In the genomic region with DNA sequence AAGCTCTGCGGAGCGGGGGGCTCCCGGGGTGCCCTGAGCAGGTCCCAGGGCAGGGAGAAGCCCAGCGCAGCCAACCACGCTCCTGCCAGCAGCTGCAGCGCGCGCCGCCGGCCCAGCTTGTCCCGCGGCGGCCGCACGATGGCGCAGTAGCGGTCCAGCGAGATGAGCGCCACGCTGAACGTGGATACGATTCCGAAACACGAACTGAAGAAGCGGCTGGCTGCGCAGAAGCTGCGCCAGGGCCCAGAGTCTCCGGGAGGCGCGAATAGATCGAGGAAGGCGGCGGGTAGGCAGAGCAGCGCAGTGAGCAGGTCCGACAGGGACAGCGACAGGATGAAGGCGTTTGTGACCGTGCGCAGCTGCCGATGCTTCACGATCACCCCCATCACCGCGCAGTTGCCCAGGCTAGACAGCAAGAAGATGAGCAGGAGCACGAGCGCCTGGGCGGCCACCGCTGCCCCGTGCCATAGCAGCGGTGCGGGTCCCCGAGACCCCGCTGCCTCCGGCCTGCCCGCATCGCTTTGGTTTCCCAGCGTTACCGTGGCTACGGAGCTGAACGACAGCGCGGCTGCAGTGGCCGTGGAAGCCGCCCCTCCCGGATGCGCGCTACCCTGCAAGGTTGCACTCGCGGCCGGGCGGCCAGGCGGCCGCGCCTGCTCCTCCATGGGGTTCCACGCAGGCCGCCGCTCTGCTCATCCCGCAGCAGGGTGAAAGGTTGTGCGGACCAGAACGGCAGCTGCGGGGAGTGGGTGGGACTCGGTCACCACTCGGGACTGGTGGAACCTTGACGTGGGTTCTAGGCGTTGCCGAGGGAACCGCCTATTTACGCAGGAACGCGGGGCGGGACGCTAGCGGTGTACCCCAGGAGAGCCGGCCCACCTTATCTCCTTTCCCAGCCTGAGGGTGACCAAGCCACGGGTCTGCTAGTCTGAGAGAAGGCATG, we compare ENCODE assay signal across 8 mouse cellular contexts. TPM values are rescaled to one million over a fixed set of nuclear protein-coding genes. Genes with fewer than 3 reads are reported as not detected.
DNase-seq lines count a peak whose midpoint lies in the region; ATAC-seq and TF ChIP-seq lines count a peak whose summit lies in the region.

Gene Gpr135 (minus strand): TSS at position 799 of the 943 bp plus-strand sequence.

- peak within 1 kb of the TSS; percentile 47 for H3K4me3 ChIP-seq in hindbrain, postnatal 0 days (ENCODE audit: low read length)
- peak within 1 kb of the TSS; percentile 80 for H3K4me3 ChIP-seq in left cerebral cortex, adult 2 months

- intact Hi-C loops in left cerebral cortex, adult 2 months (cut with DNase I): loop anchor here (2.0 kb wide), 1 partner anchor 14 kb away; the partner anchor contains the start of genes Jkamp and L3hypdh

- no peaks in the 10 kb centered on the region for H3K36me3 ChIP-seq in hindbrain, postnatal 0 days (ENCODE audit: insufficient read depth, low read length)

- H3K9me3 ChIP-seq in hindbrain, postnatal 0 days (ENCODE audit: low read length): no peaks in the 10 kb centered on the region

- no peaks in the 10 kb centered on the region for H3K27me3 ChIP-seq in hindbrain, postnatal 0 days (ENCODE audit: insufficient read depth, low read length)

- H3K27ac ChIP-seq in hindbrain, postnatal 0 days: peak within 1 kb of the TSS; percentile 86
- H3K27ac ChIP-seq in left cerebral cortex, adult 2 months: peak within 1 kb of the TSS; percentile 93

- ATAC-seq in hindbrain, postnatal 0 days: peak; percentile 94

- H3K4me2 ChIP-seq in hindbrain, postnatal 0 days (ENCODE audit: low read depth, low read length): peak within 1 kb of the TSS; percentile 94

- under 1% methylated on average over 94 of the region's 94 CpGs for whole genome bisulfite sequencing in hindbrain, postnatal 0 days

- H3K9ac ChIP-seq in hindbrain, postnatal 0 days (replicated peaks; ENCODE audit: low read length): peak within 1 kb of the TSS; percentile 59

- DNase-seq in ZHBTc4 (ENCODE audit: low read depth, low spot score): peak; percentile 96
- DNase-seq in cerebellum, postnatal 4 days (ENCODE audit: low spot score in 2 of 2): peak; percentile 76 to 91
- peak; percentile 59 to 69 for DNase-seq in gastrocnemius, adult 8-10 months (ENCODE audit: low spot score in 2 of 2)
- DNase-seq in hindbrain, postnatal 0 days (ENCODE audit: low spot score): peak; percentile 95
- peak; percentile 89 to 93 for DNase-seq in left cerebral cortex, adult 2 months (ENCODE audit: extremely low spot score in 1 of 2, low spot score in 2 of 2)
- DNase-seq in lung, postnatal 4 days: peak; percentile 87 to 88
- DNase-seq in retina, embryonic 14.5 days (ENCODE audit: low spot score): peak; percentile 90
- peak; percentile 72 for DNase-seq in thymus, postnatal 25 days

- peak; percentile 67 for TF ChIP-seq CTCF in hindbrain, postnatal 0 days (IDR thresholded peaks at IDR 0.05; ENCODE audit: low read depth)
- peak; percentile 85 for TF ChIP-seq CTCF in left cerebral cortex, adult 2 months (IDR thresholded peaks at IDR 0.05)

- no peaks in the 10 kb centered on the region for H3K4me1 ChIP-seq in hindbrain, postnatal 0 days (ENCODE audit: insufficient read depth, low read length)

RNA-seq across cellular contexts. Expression of gene Gpr135, which starts in this region (rescaled TPM):
- under 1 TPM; 0.07 to 0.19 (median 0.11) TPM for total RNA-seq in gastrocnemius, adult 8-10 months (2022)
- 20.5 and 23.7 TPM in 2 replicates for total RNA-seq in hindbrain, postnatal 0 days (2014; rRNA removed)
- polyA plus RNA-seq in hindbrain, postnatal 0 days (2015; fragmentation: Nextera tagmentation; extraction: Ambion mirVana): 11.0 and 11.5 TPM in 2 replicates
- total RNA-seq in left cerebral cortex, adult 2 months (2021): 10 to 100 TPM; 12.8 to 16.5 TPM

Comparison
In these comparisons a context has a peak if more than half of its experiments do, and no peak if none do; other contexts are left out.
1. Peak in every context shown above with its lines: DNase-seq, ATAC-seq, H3K4me3 ChIP-seq and H3K27ac ChIP-seq.
2. RNA of gene Gpr135 (total RNA-seq): 20.5 to 23.7 TPM in hindbrain, postnatal 0 days and 12.8 to 16.5 TPM in left cerebral cortex, adult 2 months; 0.07 to 0.19 TPM in gastrocnemius, adult 8-10 months; every median in the first group is over 10 times any median in the second.
3. Peak in DNase-seq in gastrocnemius, adult 8-10 months; RNA of the gene not detected or under 1 TPM.